Mouse (Mus musculus): Measurements from ENCODE around the gene Kif1c.
"Not testable (repeated sequence)": the region's sequence is repeated elsewhere in the genome, so short reads cannot be mapped to it uniquely, and the experiment has no call there.

Gene Kif1c

GRCm38 (mm10) chr11:70742581-70743459, 42.5 kb downstream of the Kif1c start:
- no peak for DNase-seq (ENCODE audit: low read depth)

- no peak for DNase-seq (ENCODE audit: low read depth)
Observed at GRCm38 (mm10) chr11:70745636-70746035, 45.3 kb downstream of the Kif1c start.

- DNase-seq (ENCODE audit: low read depth): peak; percentile 15
Observed at GRCm38 (mm10) chr11:70747876-70748545, 47.7 kb downstream of the Kif1c start.

GRCm38 (mm10) chr11:70752337-70753017, 52.1 kb downstream of the Kif1c start:
- no peak for DNase-seq (ENCODE audit: low read depth)

- no peak for DNase-seq (ENCODE audit: low read depth)
Observed at GRCm38 (mm10) chr11:70753146-70753545, 52.8 kb downstream of the Kif1c start.

GRCm38 (mm10) chr11:70754476-70754875, 54.1 kb downstream of the Kif1c start:
- no peak for DNase-seq (ENCODE audit: low read depth)

GRCm38 (mm10) chr11:70754958-70755357, 54.6 kb downstream of the Kif1c start:
- DNase-seq (ENCODE audit: low read depth): no peak

GRCm38 (mm10) chr11:70755645-70756044, 55.3 kb downstream of the Kif1c start:
- DNase-seq (ENCODE audit: low read depth): peak; percentile 90

GRCm38 (mm10) chr11:70760446-70760845, 60.1 kb downstream of the Kif1c start:
- DNase-seq (ENCODE audit: low read depth): not testable (repeated sequence)

GRCm38 (mm10) chr11:70762641-70763040, 62.3 kb downstream of the Kif1c start:
- DNase-seq (ENCODE audit: low read depth): peak; percentile 64

GRCm38 (mm10) chr11:70763582-70763935, 63.2 kb downstream of the Kif1c start:
- DNase-seq (ENCODE audit: low read depth): no peak

- peak; percentile 90 for DNase-seq (ENCODE audit: low read depth)
Observed at GRCm38 (mm10) chr11:70763936-70764808, 63.8 kb downstream of the Kif1c start, which contains the start of gene Zfp3. TSS of gene Zfp3 (plus strand) at chr11:70764209.

- DNase-seq (ENCODE audit: low read depth): peak; percentile 75
Observed at GRCm38 (mm10) chr11:70765776-70766445, 65.6 kb downstream of the Kif1c start.

GRCm38 (mm10) chr11:70770804-70771203, 70.5 kb downstream of the Kif1c start:
- no peak for DNase-seq (ENCODE audit: low read depth)

GRCm38 (mm10) chr11:70776830-70777571, 76.7 kb downstream of the Kif1c start:
- peak; percentile 87 for DNase-seq (ENCODE audit: low read depth)

GRCm38 (mm10) chr11:70777634-70778033, 77.3 kb downstream of the Kif1c start:
- DNase-seq (ENCODE audit: low read depth): no peak

- peak; percentile 80 for DNase-seq (ENCODE audit: low read depth)
Observed at GRCm38 (mm10) chr11:70778058-70778457, 77.7 kb downstream of the Kif1c start.
